11 mouse cellular contexts compared by ENCODE assay signal in genomic region chr15:103284647-103285046, GRCm38 (mm10). TPM values are rescaled to one million over a fixed set of nuclear protein-coding genes. Genes with fewer than 3 reads are reported as not detected.
A peak's percentile ranks its signal among the peaks of the same experiment; 100 is the strongest.
DNase-seq lines count a peak whose midpoint lies in the region; ATAC-seq lines count a peak whose summit lies in the region.
"Had no signal": no experiment of that assay in that cellular context is flagged by ENCODE, and none has a peak within 500 bp of the region (broad histone marks: within the 10 kb centered on the region; RNA-seq: fewer than 3 reads in every experiment).

No protein-coding gene starts in this region.

- H3K4me2 ChIP-seq in kidney, embryonic 16.5 days (replicated peaks; ENCODE audit: low read depth, low read length) = no peak overlapping the region
- no peak overlapping the region for H3K4me2 ChIP-seq in kidney, embryonic 14.5 days (replicated peaks; ENCODE audit: low read depth, low read length)
- H3K4me2 ChIP-seq in forebrain, embryonic 13.5 days = no peak overlapping the region
- no peak overlapping the region for H3K4me2 ChIP-seq in midbrain, embryonic 12.5 days (replicated peaks)

- H3K4me1 ChIP-seq in kidney, embryonic 16.5 days (ENCODE audit: insufficient read depth, low read length) = peaks cover 40% of the 10 kb centered on the region
- peaks cover 17% of the 10 kb centered on the region for H3K4me1 ChIP-seq in kidney, embryonic 14.5 days (ENCODE audit: control insufficient read depth, insufficient read depth, low read length)
- H3K4me1 ChIP-seq in forebrain, embryonic 13.5 days = peaks cover 23% of the 10 kb centered on the region
- H3K4me1 ChIP-seq in midbrain, embryonic 12.5 days = peaks cover 24% of the 10 kb centered on the region

- 19% methylated on average over 2 of the region's 2 CpGs for WGBS in kidney, embryonic 16.5 days
- WGBS in kidney, embryonic 14.5 days = 19% methylated on average over 2 of the region's 2 CpGs
- 59% methylated on average over 2 of the region's 2 CpGs for WGBS in forebrain, embryonic 13.5 days
- 50% methylated on average over 2 of the region's 2 CpGs for WGBS in midbrain, embryonic 12.5 days

- H3K36me3 ChIP-seq in kidney, embryonic 16.5 days (ENCODE audit: insufficient read depth, low read length) = no peaks in the 10 kb centered on the region
- H3K36me3 ChIP-seq in kidney, embryonic 14.5 days (ENCODE audit: control insufficient read depth, insufficient read depth, low read length) = peaks cover 10% of the 10 kb centered on the region; the same call in 1 of the 2 replicates
- H3K36me3 ChIP-seq in forebrain, embryonic 13.5 days (ENCODE audit: poor library complexity, severe bottlenecking) = 0 out of 2 replicates have a peak, but pooled peaks cover 6% of the 10 kb centered on the region
- H3K36me3 ChIP-seq in midbrain, embryonic 12.5 days = peaks cover 5% of the 10 kb centered on the region; the same call in 1 of the 2 replicates

- ATAC-seq in kidney, embryonic 16.5 days (ENCODE audit: low FRiP score, low TSS enrichment) = no peak
- no peak for ATAC-seq in kidney, embryonic 14.5 days (ENCODE audit: low FRiP score, low TSS enrichment)
- ATAC-seq in forebrain, embryonic 13.5 days = no peak
- ATAC-seq in midbrain, embryonic 12.5 days (ENCODE audit: low FRiP score, low read depth) = no peak
- no peak for ATAC-seq in CD4-positive, CD25-positive, alpha-beta regulatory T cell, adult 4 months
- ATAC-seq: activated CD4-positive, CD25-positive, alpha-beta regulatory T cell, adult 4 months had no signal

- H3K4me3 ChIP-seq in kidney, embryonic 16.5 days (ENCODE audit: low read length) = no peak overlapping the region
- H3K4me3 ChIP-seq in kidney, embryonic 14.5 days (ENCODE audit: low read length) = no peak overlapping the region
- H3K4me3 ChIP-seq in forebrain, embryonic 13.5 days = no peak overlapping the region
- H3K4me3 ChIP-seq in midbrain, embryonic 12.5 days = no peak overlapping the region

- H3K9me3 ChIP-seq in kidney, embryonic 16.5 days (ENCODE audit: low read length) = no peaks in the 10 kb centered on the region
- H3K9me3 ChIP-seq in kidney, embryonic 14.5 days (ENCODE audit: control insufficient read depth, low read length) = no peaks in the 10 kb centered on the region
- no peaks in the 10 kb centered on the region for H3K9me3 ChIP-seq in forebrain, embryonic 13.5 days (replicated peaks)
- H3K9me3 ChIP-seq in midbrain, embryonic 12.5 days = no peaks in the 10 kb centered on the region

- peak; percentile 48 to 55 for DNase-seq in adrenal gland, postnatal 36 days
- DNase-seq in adrenal gland, postnatal 25 days = no peak
- DNase-seq in spleen, adult 18-20 months = no peak

- no peaks in the 10 kb centered on the region for H3K27me3 ChIP-seq in kidney, embryonic 16.5 days (ENCODE audit: insufficient read depth, low read length)
- no peaks in the 10 kb centered on the region for H3K27me3 ChIP-seq in kidney, embryonic 14.5 days (ENCODE audit: control insufficient read depth, insufficient read depth, low read length)
- H3K27me3 ChIP-seq in forebrain, embryonic 13.5 days = no peaks in the 10 kb centered on the region
- no peaks in the 10 kb centered on the region for H3K27me3 ChIP-seq in midbrain, embryonic 12.5 days

- H3K27ac ChIP-seq in kidney, embryonic 16.5 days (ENCODE audit: low read length) = peak overlapping the region; percentile 44; the same call in 1 of the 2 replicates
- no peak overlapping the region for H3K27ac ChIP-seq in kidney, embryonic 14.5 days (ENCODE audit: low read depth, low read length)
- H3K27ac ChIP-seq in forebrain, embryonic 13.5 days = peak overlapping the region; percentile 44; the same call in 1 of the 2 replicates
- H3K27ac ChIP-seq in midbrain, embryonic 12.5 days (replicated peaks) = peak overlapping the region; percentile 15; the same call in 1 of the 2 replicates
- H3K27ac ChIP-seq: macrophage had no signal

- H3K9ac ChIP-seq in kidney, embryonic 16.5 days (replicated peaks; ENCODE audit: low read length) = no peak overlapping the region
- H3K9ac ChIP-seq in kidney, embryonic 14.5 days (ENCODE audit: low read depth, low read length) = no peak overlapping the region
- H3K9ac ChIP-seq in forebrain, embryonic 13.5 days = no peak overlapping the region
- H3K9ac ChIP-seq in midbrain, embryonic 12.5 days (replicated peaks) = no peak overlapping the region; the same call in 1 of the 2 replicates

RNA-seq across cellular contexts. Expression of gene Copz1, which starts 12.1 kb away (rescaled TPM):
- 100 to 1,000 TPM; 144 to 150 TPM for total RNA-seq in adrenal gland, postnatal 36 days (2021)
- 143 and 145 TPM in 2 replicates for total RNA-seq in adrenal gland, postnatal 25 days (2021)
- 324 and 333 TPM in 2 replicates for polyA plus RNA-seq in kidney, embryonic 16.5 days (2015; fragmentation: Nextera tagmentation; extraction: Ambion mirVana)
- polyA plus RNA-seq in kidney, embryonic 14.5 days (2014; fragmentation: Nextera tagmentation; extraction: Ambion mirVana) = 290 and 322 TPM in 2 replicates
- 219 and 232 TPM in 2 replicates for polyA plus RNA-seq in forebrain, embryonic 13.5 days (2015; fragmentation: Nextera tagmentation; extraction: Ambion mirVana)
- polyA plus RNA-seq in midbrain, embryonic 12.5 days (2016; fragmentation: Nextera tagmentation; extraction: Ambion mirVana) = 232 and 235 TPM in 2 replicates
- 100 to 1,000 TPM; 213 to 244 TPM for polyA plus RNA-seq in CD4-positive, CD25-positive, alpha-beta regulatory T cell, adult 4 months (2017; shearing (Covaris generic))

RNA-seq across cellular contexts. Expression of gene Gpr84, which starts 25.8 kb away (rescaled TPM):
- not detected for total RNA-seq in adrenal gland, postnatal 36 days (2021)
- total RNA-seq in adrenal gland, postnatal 25 days (2021) = not detected in 2 replicates
- polyA plus RNA-seq in kidney, embryonic 16.5 days (2015; fragmentation: Nextera tagmentation; extraction: Ambion mirVana) = 0.30 and 0.67 TPM in 2 replicates
- polyA plus RNA-seq in kidney, embryonic 14.5 days (2014; fragmentation: Nextera tagmentation; extraction: Ambion mirVana) = 0.47 and 0.69 TPM in 2 replicates
- polyA plus RNA-seq in forebrain, embryonic 13.5 days (2015; fragmentation: Nextera tagmentation; extraction: Ambion mirVana) = 0.30 and 0.41 TPM in 2 replicates
- 0.10 and 0.20 TPM in 2 replicates for polyA plus RNA-seq in midbrain, embryonic 12.5 days (2016; fragmentation: Nextera tagmentation; extraction: Ambion mirVana)
- not detected for polyA plus RNA-seq in CD4-positive, CD25-positive, alpha-beta regulatory T cell, adult 4 months (2017; shearing (Covaris generic))
- polyA plus RNA-seq: activated CD4-positive, CD25-positive, alpha-beta regulatory T cell, adult 4 months; C2C12 had no signal

RNA-seq across cellular contexts. Expression of gene Nfe2, which starts 26.4 kb away (rescaled TPM):
- total RNA-seq in adrenal gland, postnatal 36 days (2021) = under 1 TPM; 0.16 to 0.43 TPM
- total RNA-seq in adrenal gland, postnatal 25 days (2021) = 0.58 TPM in 1 of 2 replicates, not detected in the other
- 3.8 and 4.2 TPM in 2 replicates for polyA plus RNA-seq in kidney, embryonic 16.5 days (2015; fragmentation: Nextera tagmentation; extraction: Ambion mirVana)
- polyA plus RNA-seq in kidney, embryonic 14.5 days (2014; fragmentation: Nextera tagmentation; extraction: Ambion mirVana) = 3.1 and 3.9 TPM in 2 replicates
- polyA plus RNA-seq in forebrain, embryonic 13.5 days (2015; fragmentation: Nextera tagmentation; extraction: Ambion mirVana) = 0.57 and 1.6 TPM in 2 replicates
- 3.4 and 3.8 TPM in 2 replicates for polyA plus RNA-seq in midbrain, embryonic 12.5 days (2016; fragmentation: Nextera tagmentation; extraction: Ambion mirVana)
- under 1 TPM; 0.34 to 0.84 TPM for polyA plus RNA-seq in CD4-positive, CD25-positive, alpha-beta regulatory T cell, adult 4 months (2017; shearing (Covaris generic))

RNA-seq across cellular contexts. Expression of gene Hnrnpa1, which starts 44.4 kb away (rescaled TPM):
- 100 to 1,000 TPM; 193 to 199 TPM for total RNA-seq in adrenal gland, postnatal 36 days (2021)
- total RNA-seq in adrenal gland, postnatal 25 days (2021) = 210 and 212 TPM in 2 replicates
- 831 and 924 TPM in 2 replicates for polyA plus RNA-seq in kidney, embryonic 16.5 days (2015; fragmentation: Nextera tagmentation; extraction: Ambion mirVana)
- polyA plus RNA-seq in kidney, embryonic 14.5 days (2014; fragmentation: Nextera tagmentation; extraction: Ambion mirVana) = 1,180 and 1,314 TPM in 2 replicates
- polyA plus RNA-seq in forebrain, embryonic 13.5 days (2015; fragmentation: Nextera tagmentation; extraction: Ambion mirVana) = 1,312 and 1,385 TPM in 2 replicates
- 1,196 and 1,287 TPM in 2 replicates for polyA plus RNA-seq in midbrain, embryonic 12.5 days (2016; fragmentation: Nextera tagmentation; extraction: Ambion mirVana)
- polyA plus RNA-seq in CD4-positive, CD25-positive, alpha-beta regulatory T cell, adult 4 months (2017; shearing (Covaris generic)) = 100 to 1,000 TPM; 322 to 361 TPM

RNA-seq across cellular contexts. Expression of gene Cbx5, which starts 45.0 kb away (rescaled TPM):
- 10 to 100 TPM; 79.0 to 82.6 TPM for total RNA-seq in adrenal gland, postnatal 36 days (2021)
- 73.2 and 88.5 TPM in 2 replicates for total RNA-seq in adrenal gland, postnatal 25 days (2021)
- polyA plus RNA-seq in kidney, embryonic 16.5 days (2015; fragmentation: Nextera tagmentation; extraction: Ambion mirVana) = 109 and 120 TPM in 2 replicates
- 146 and 161 TPM in 2 replicates for polyA plus RNA-seq in kidney, embryonic 14.5 days (2014; fragmentation: Nextera tagmentation; extraction: Ambion mirVana)
- polyA plus RNA-seq in forebrain, embryonic 13.5 days (2015; fragmentation: Nextera tagmentation; extraction: Ambion mirVana) = 161 and 174 TPM in 2 replicates
- polyA plus RNA-seq in midbrain, embryonic 12.5 days (2016; fragmentation: Nextera tagmentation; extraction: Ambion mirVana) = 203 and 216 TPM in 2 replicates
- polyA plus RNA-seq in CD4-positive, CD25-positive, alpha-beta regulatory T cell, adult 4 months (2017; shearing (Covaris generic)) = 10 to 100 TPM; 20.0 to 24.9 TPM

Comparison
In these comparisons a context has a peak if more than half of its experiments do, and no peak if none do; other contexts are left out.
1. DNase-seq: peak in adrenal gland, postnatal 36 days (2 of 2); none in adrenal gland, postnatal 25 days (single experiment) and spleen, adult 18-20 months (0 of 2).